Mouse (Mus musculus) mature B cell (primary cell): ENCODE results near the gene Psmd9.

Experiments used
- in situ Hi-C: fragments of 300-500 bp; cut with MboI; formaldehyde crosslinking; loops from 2 replicates; pipeline ENCODE4 v1.14.3; 2019

Psmd9 gene

DNA sequence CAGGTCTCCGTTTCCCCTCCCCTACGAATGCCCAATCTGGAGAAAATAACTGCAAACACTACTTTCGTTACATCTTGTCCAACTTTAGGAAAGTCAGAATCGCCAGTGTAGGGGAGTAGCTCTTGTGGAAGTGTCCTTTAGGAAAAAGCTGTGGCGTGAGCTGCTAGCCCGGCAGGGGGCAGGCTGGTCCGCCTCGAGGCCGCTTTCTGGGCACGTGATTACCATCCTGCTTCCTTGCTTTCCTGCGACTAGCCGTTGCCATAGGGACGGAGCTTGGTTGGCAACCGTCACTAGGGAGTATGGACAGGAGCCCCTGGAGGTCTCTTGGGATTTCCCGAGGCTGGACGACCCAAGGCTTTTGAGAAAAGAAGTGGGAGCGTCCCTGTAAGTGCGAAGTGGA lies 82.6 kb downstream of the Psmd9 start, which contains the start of gene Wdr66:
TSS of gene Wdr66 (plus strand) at position 269 of the 400 bp plus-strand sequence.
- in situ Hi-C loops: no loop called here

DNA sequence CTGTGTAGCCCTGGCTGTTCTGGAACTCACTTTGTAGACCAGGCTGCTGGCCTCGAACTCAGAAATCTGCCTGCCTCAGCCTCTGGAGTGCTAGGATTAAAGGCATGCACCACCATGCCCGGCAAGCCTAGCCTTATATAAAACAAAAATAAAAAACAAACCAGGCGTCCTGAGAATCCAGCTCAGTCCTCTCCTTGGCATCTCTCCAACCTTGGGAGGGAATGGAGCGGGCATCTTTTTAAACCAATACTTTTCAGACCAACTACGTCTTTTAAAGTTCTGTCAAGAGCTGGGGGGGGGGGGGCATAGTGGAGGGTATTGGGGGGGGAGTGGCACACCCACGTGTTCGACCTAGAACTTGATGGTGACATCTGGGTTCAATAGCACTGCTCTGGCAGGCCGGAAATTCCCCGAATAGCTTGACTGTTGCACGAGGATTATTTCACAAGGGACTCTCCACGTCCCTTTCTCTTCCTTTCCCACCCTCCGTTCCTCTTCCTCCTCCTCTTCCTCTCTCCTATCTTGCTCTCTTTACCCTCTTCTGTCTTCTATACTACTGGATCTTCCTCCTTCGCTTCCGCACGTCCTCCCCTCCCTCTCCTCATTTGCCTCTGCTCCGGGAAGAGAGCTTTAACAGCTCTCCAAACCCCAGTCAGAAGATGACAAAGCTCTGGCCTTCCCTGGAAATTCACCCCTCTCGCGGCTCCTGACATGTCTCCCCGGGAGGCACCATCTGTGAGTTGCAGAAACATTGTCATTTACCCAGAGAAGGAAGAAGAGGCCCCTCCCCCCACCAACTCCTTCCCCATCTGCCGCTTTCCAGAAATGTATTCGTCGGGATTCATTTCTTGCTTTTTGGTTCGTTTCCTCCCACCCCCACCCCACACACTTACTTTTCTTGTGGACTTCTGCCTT lies 87.9 kb downstream of the Psmd9 start:
- in situ Hi-C loops: no loop called here

DNA sequence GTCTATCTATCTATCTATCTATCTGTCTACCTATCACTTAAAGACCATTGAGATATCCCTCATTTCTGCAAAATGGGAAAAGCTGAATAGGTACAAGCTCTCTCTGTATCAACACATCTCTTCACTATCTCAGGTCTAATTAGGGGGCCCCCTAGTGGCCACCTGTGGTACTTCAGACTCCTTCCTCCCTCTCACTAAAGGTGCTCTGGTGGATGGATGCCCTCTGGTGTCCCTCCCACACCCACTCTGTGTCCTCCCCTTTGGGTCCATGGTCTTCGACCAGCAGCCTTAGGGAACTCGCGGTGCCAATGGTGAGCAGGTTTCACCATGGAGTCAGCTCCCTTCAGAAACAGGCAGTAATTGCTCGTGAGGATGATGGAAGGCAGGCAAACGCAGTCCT lies 89.8 kb downstream of the Psmd9 start:
- in situ Hi-C loops: no loop called here

DNA sequence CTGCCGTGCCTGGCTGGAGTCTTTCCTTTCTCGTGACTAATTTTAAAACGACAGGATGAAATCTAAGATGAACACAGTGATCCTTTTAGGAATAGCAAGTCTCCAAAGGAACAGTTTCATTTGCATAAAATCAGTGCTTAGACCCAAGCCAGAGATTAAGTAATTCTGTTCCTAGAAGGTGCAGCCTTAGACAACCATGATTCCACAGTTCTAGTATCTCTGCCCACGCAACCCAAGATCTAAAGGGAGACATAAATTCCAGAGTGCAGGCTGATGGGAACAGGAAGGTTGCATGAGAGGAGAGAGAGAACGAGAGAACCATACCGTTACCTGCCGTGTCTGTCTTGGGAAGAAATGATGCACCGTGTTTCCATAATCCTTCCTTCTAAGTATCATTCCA lies 91.5 kb downstream of the Psmd9 start:
- in situ Hi-C loops: no loop called here

DNA sequence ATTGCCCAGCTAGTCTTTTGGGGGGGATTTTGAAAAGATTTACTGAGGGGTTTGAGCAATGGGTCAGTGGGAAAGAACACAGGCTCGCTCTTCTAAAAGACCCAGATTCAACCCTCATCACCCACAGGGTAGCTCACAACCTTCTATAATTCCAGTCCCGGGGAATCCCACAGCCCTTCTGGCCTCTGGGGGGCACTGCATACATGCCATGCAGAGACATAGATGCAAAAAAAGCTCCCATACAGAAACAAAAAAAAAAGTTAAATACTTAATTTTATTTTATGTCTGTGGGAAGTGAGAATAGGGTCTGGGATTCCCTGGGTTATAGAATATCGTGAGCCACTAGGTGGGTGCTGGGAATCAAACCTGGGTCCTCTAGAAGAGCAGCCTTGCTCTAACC lies 97.7 kb downstream of the Psmd9 start:
- in situ Hi-C loops: no loop called here

DNA sequence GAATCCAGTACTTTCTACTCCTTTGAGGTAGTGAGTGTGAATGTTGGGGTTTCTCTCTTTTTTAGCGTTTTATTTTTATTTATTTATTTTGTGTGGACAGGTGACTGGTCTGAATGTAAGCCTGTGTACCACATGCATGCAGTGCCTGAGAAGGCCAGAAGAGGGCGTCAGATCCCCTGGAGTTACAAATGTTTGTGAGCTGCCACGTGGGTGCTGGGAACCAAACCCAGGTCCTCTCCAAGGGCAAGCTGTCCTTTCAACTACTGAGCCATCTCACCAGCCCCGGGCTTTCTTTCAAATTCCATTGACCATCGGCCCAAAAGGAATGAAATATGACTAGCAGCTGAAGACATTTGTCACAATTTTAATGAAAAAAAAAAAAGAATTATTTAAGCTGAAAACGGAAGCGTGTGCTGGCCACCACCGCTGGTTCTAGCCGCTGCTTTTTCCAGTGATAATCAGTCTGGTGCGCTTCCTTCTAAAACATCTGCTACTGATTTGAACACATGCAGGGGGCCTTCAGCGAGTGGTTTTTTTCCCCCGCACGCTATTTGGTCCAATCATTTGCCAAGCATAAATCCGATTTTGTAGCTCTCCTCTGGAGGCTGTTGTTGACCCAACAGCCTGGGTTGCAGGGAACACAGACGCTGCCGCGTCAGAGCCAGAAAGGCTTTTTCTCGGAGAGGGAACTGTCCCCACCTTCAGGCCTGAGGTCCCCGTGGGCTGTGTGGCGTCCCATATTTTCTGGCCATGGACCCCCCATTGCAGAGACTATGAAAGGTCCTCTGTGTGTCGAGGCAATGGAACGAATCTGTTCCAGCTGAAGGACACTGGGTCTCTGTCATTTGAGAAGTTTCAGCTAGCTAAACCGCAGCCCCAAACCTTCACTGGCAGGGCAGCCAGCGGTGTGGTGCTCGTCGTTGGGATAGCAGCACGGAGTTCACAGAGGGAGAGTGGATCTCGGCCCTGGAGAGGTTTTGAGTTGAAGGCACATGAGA lies 99.6 kb downstream of the Psmd9 start:
- in situ Hi-C loops: no loop called here

DNA sequence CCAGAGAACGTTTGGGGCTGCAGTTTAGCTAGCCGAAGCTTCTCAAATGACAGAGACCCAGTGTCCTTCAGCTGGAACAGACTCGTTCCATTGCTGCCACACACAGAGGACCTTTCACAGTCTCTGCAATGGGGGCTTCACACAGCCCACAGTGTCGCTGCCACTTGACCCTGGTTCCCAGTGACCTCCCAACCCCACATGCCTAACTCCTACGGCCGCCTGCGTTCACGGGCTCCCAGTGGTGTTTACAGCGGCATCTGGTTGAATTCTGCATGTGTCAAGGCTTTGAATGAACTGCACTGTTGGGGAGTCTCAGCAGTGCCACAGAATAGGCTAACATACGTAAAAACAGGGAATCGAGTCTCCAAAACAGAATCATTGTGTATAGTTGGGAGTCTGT lies 101.7 kb downstream of the Psmd9 start:
- in situ Hi-C loops: no loop called here

DNA sequence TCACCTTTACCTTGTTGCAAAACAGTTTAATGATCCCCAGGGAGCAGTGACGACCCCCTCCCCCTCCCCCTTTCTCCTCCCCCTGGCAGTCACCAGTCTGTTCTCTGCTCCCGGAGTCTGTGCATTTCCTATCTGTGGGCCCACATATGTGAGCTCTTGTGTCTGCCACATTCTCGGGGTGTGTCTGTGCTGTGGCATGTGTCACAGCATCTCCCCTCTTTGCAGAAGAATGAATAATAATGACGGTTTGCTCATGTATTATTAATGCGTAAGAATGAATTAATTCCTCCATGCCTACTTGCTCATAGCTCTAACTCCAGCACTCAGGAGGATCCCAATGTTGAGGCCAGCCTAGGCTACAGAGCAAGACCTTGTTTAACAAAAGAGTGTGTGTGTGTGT lies 103.7 kb downstream of the Psmd9 start:
- in situ Hi-C loops: no loop called here

DNA sequence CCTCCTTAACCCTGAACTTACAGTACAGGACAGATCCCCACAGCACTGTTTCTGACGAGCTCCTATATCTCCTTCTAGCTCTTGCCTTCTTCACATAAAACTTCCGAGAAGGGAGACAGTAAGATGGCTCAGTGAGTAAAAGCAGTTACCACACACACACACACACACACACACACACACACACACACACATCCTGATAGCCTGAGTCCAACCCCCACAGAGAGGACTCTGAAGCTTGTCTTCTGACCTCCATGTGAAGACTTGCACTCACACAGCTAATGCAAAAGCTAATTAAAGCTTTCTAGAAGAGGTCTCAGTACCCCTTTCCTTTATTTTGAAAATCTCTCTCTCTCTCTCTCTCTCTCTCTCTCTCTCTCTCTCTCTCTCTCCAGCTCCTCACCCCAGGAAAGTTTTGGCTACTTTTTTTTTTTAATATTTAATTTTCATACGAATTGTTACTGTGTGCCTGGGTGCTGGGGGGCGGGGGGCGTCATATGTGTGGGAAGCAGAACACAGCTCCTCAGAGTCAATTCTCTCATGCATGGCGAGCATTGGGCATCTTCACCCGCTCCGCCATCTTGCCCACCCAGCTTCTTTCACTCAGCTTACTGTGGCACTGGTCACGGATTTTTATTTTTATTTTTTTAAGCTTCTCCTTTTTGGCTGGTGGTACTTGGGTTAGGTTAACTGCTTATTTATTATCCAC lies 107.6 kb downstream of the Psmd9 start:
- in situ Hi-C loops: no loop called here

DNA sequence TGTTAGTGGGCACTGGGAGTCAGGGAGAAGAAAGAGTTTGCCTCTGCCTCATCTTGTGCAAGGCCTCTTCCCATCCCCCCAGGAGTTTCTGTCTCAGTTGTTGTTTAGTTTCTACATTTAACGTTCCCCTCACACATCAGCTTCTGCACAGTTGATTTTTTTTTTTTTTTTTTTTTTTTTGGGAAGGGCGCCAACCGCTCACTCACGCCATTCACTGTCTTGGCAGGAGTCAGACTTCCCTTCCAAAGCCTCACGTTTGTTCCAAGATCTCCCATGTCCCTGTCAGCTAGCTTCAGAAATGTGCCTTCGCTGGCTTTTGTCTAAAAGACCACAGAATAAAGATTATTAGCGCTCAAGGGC lies 108.1 kb downstream of the Psmd9 start:
- in situ Hi-C loops: no loop called here

DNA sequence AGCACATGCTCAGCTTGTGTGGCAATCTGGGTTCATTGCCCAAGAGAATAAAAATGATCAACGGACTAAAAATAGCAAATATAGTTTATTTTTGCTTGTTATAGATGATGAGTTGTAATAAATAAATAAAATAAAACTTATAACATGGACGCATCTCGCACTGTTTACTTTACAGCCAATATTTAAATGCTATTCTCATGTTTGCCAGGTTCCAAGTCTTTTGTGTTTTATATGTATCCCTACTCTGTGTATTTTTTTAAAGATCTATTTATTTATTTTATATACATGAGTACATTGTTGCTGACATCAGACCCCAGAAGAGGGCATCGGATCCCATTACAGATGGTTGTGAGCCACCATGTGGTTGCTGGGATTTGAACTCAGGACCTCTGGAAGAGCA lies 108.5 kb downstream of the Psmd9 start:
- in situ Hi-C loops: no loop called here

DNA sequence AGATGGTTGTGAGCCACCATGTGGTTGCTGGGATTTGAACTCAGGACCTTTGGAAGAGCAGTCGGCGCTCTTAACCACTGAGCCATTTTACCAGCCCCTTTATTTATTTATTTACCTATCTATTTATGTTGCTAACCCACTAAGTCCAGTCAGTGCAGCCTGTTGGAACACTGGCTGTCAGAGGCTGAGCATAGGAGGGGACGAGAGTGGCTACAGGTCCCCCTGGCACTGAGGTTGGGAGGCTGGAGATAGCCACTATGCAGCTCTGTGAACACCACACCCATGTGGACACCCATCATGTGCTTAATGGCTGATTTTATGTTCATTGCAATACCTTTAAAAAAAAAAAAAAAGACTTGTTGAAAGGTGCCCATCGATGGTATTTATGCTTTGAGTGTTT lies 110.0 kb downstream of the Psmd9 start:
- in situ Hi-C loops: no loop called here

DNA sequence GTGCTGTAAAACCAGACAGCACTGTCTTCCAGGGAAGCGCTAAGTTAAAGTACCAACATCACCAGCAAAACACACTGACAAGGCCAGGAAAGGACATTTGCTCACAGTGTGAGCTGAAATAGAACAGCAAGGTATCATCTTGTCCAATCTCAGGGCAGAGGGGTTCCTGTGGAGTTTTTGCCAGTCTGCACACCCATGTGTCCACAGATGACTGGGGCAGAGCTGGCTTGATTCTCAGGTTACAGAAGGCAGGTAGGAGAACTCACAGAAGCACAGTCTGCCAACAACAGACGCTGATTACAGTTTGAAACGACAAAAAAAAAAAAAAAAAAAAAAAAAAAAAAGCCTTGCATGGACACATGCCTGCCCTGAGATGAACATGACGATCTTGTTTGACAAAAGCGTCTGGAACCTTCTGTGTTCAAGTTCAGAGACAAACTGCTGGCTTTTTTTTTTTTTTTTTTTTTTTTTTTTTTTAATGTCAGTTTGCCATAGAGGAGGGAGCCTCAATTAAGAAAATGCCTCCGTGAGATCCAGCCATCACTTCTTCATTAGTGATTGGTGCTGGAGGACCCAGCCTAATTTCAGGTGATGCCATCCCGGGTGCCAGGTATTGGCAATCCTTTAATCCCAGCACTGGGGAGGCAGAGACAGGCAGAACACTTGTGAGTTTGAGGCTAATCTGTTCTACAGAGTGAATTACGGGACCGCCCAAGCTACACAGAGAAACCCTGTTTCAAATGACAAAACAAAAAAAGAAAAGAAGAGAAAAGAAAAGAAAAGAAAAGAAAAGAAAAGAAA lies 112.3 kb downstream of the Psmd9 start:
- in situ Hi-C loops: no loop called here

DNA sequence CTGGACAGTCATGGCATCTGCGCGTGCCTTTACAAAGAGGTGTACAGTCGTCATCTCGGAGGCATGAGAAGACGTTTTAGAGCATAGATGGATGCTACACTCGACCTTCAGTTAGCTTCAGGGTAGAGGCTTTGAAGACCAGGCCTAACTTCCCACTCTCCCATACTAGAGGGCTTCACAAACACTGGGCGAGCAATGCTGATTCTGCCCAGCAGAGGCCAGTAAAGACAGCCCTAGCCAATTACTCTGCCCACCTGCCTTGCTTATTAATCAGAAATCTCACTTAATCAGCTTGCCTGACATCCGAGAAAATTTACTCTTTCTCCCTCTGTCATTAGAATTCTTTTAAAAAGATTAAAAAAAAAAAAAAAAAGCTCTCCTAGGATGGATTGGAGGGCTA lies 116.0 kb downstream of the Psmd9 start:
- in situ Hi-C loops: no loop called here

DNA sequence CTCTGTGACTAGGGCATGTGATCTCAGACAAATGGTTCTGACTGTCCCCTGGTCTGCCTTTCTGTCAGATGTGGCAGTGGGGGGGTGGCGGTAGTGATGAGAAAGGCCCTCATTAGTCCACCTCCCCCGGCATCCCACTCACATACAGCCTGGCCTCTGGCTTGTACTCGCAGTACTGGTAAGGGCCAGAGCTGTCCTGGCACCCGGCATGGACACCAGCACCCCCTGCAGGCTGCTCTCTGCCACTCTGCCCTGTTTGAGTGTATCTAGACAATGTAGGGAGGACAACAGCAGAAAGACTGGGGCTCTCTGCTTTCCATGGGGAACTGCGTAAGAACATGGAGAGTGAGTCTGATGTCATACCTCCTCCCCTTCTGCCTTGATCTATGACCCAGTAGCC lies 118.9 kb downstream of the Psmd9 start:
- in situ Hi-C loops: no loop called here

DNA sequence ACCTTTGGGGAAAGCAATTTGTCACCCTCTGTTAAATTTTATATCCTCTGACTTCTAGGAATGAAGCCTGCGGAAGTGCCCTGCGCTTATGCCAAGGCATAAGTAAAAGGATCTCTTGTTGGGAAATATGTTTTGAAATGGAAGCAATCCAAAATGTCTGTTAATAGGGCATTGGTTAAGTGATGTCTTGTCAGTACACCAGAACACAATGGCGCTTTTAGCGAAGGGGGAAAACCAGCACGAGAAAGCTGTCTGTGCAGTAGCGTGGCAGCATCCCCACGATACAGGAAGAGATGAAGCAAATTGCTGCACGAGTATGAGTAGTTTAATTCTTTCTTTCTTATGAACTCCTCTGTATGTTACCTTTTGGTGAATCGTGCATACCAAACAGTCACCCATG lies 125.4 kb downstream of the Psmd9 start:
- in situ Hi-C loops: no loop called here

DNA sequence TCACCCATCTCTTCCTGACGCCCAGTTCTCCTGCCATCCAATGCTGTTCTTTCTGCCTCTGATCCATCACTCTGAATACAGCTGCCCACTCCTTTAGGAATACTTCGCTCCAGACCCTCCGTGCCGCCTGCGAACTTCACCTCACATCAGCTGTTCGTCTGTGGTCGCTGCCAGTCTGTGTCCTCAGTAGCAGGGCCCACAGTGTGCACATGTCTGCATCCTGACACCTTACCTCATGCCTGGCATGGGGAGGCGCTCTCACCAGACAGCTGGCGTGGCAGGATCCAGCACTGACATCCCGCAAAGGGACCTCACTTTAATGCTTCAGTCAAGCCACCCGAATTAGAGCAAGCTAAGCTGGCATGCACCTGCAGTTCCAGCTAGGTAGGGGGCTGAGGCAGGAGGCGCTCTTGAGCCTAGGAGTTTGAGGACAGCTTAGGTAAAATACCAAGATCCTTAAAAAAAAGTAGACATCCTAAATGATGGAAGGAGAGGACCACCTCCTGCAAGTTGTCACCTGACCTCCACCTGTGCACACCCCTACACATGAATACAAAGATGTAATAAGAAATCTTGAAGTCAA lies 127.1 kb downstream of the Psmd9 start:
- in situ Hi-C loops: no loop called here

DNA sequence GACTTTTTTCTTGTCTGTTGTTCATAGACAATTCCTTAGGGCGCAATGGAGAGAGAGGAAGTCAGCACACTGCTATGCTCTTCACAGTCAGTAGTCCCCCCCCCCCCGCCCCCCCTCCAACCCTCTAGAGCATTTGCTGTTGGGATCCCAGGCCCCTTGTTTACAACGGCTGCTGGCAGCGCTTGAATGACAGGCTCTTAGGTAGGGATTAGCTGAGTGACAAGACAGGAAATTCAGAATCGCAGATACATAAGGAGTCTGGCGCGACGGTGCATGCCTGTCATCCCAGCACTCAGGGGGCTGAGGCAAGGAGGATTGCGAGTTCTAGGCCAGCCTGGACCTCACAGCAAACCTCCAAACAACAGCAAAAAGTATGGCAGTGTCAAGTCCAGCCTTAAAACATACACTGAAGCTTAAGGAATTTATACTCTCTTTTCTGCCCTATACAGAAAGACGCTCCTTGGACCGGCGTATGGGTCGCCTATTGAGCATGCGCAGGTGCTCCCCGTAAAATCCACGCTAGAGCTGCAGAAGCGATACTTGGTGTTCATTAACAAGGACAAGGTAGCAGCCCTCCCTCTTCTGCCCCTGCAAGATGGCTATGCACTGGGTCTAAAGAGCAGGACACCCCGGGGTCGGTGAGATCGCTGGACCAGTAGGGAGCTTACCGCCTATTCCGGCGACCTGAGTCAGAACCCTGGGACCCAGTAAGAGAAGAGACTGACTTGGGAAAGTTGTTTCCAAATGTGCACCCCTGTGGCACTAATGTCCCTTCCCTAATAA lies 128.0 kb downstream of the Psmd9 start:
- in situ Hi-C loops: no loop called here

DNA sequence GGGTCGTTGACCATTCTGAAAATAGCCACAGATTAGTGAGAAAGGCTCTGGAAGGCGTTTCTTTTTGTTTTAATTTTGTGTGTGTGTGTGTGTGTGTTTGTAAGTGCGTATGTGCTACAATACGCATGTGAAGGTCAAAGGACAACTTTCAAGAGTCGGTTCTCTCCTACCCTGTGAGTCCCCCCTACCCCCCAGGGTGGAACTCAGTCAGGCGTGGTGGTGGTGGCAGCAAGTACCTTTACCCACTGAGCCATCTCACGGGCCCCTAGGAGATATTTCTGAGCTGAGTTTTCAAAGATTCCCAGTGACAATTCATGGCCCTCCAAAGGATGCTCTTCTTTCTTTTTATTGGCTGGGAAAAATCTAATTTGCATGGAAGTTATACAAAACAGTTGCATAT lies 128.6 kb downstream of the Psmd9 start:
- in situ Hi-C loops: no loop called here

DNA sequence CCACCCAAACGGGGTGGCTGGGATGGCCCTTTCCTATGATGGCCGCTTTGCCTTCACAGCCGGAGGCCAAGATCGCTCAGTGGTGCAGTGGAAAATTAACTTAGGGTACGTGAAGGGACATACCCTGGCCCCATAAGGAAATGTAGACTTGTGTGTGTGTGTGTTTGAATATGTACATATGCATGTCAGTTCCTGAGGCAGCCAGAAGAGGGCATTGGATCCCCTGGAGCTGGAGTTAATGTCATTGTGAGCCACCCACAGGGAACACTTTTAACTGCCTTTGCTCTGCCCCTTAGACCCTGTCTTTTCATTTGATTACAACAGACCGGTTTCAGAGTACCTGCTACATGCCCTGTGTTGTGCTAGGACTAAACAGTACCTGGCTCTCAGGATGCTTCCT lies 129.3 kb downstream of the Psmd9 start:
- in situ Hi-C loops: no loop called here
